Mouse (Mus musculus): ENCODE measurements at regions not wholly inside any gene's neighbourhood (a gene's known extent, or its start where the extent isn't known, plus 50 kb on each side); places are given as distances from the start of the nearest gene placed in this dataset.

GRCm38 (mm10) chr3:143743649-143744048 is 461.4 kb downstream of the Lmo4 start:
- H3K9ac ChIP-seq (ENCODE audit: low read depth, low read length): no peak overlapping the region
- H3K27ac ChIP-seq (ENCODE audit: low read depth, low read length): no peak overlapping the region
- H3K4me1 ChIP-seq (replicated peaks; ENCODE audit: control insufficient read depth, insufficient read depth, low read length): no peaks in the 10 kb centered on the region
- H3K4me3 ChIP-seq (ENCODE audit: low read depth, low read length): no peak overlapping the region
- no peaks in the 10 kb centered on the region for H3K27me3 ChIP-seq (replicated peaks; ENCODE audit: control insufficient read depth, insufficient read depth, low read length)
- H3K4me2 ChIP-seq: peak overlapping the region; percentile 5; the same call in 1 of the 2 replicates
- ATAC-seq (replicated peaks; ENCODE audit: low FRiP score) (no peak), DNase-seq (ENCODE audit: low spot score) (no peak)
- H3K9me3 ChIP-seq (ENCODE audit: control insufficient read depth, low read length): no peaks in the 10 kb centered on the region
- H3K36me3 ChIP-seq (ENCODE audit: control insufficient read depth, insufficient read depth, low read length): no peaks in the 10 kb centered on the region
- 74% methylated on average over 7 of the region's 7 CpGs for WGBS

- H3K36me3 ChIP-seq (ENCODE audit: control insufficient read depth, insufficient read depth, low read length): no peaks in the 10 kb centered on the region
- ATAC-seq (replicated peaks; ENCODE audit: low FRiP score) (peak; percentile 69), DNase-seq (ENCODE audit: low spot score) (no peak)
- no peak overlapping the region for H3K4me3 ChIP-seq (ENCODE audit: low read depth, low read length)
- WGBS: 62% methylated on average over 17 of the region's 17 CpGs
- H3K4me1 ChIP-seq (replicated peaks; ENCODE audit: control insufficient read depth, insufficient read depth, low read length): no peaks in the 10 kb centered on the region
- H3K9ac ChIP-seq (ENCODE audit: low read depth, low read length): no peak overlapping the region
- H3K27ac ChIP-seq (ENCODE audit: low read depth, low read length): no peak overlapping the region
- no peaks in the 10 kb centered on the region for H3K9me3 ChIP-seq (ENCODE audit: control insufficient read depth, low read length)
- H3K4me2 ChIP-seq: peak overlapping the region; percentile 5; the same call in 1 of the 2 replicates
- no peaks in the 10 kb centered on the region for H3K27me3 ChIP-seq (replicated peaks; ENCODE audit: control insufficient read depth, insufficient read depth, low read length)
Observed at GRCm38 (mm10) chr3:143742786-143743571, 462.0 kb downstream of the Lmo4 start.

DNA sequence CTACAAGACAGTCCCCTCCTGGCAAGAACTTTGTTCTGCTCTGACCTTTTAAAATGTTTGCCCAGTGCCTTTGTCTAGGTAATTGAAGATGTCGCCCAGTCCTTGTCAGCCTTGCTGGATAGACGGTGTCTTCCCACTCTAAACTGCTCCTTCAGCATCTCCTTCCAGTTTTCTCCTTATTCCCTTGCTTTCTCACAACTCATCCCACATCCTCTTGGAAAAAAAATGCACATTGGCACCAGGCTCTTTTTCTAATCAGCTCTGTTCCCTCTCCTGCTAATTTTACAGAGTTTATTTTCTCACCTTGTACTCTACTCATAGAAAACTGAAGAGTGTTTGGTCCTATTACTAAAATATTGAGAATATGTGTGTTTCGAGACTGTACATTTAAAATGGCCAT is 466.3 kb downstream of the Lmo4 start:
- ATAC-seq (replicated peaks; ENCODE audit: low FRiP score) (no peak), DNase-seq (ENCODE audit: low spot score) (no peak)

DNA sequence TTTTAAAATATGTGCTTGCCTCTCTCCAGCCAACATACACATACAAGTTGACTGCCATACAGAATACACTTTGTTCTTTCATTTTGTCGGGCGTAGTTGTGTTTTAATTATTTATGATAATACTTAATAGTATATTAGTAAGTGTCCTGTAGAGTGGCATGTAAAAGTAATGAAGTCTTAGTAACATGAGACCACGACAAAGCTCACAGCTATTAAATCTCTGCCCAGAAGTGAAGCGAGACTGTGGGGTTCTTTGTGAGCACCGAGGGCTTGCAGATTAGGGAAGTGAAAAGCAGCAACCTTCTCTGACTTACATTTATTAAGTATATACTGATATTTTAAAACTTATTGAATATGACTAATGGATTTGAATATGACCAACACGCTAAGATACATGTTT is 467.2 kb downstream of the Lmo4 start:
- H3K4me3 ChIP-seq (ENCODE audit: low read depth, low read length): no peak overlapping the region
- H3K27me3 ChIP-seq (replicated peaks; ENCODE audit: control insufficient read depth, insufficient read depth, low read length): no peaks in the 10 kb centered on the region
- 76% methylated on average over 6 of the region's 6 CpGs for WGBS
- DNase-seq (ENCODE audit: low spot score): no peak
- no peak overlapping the region for H3K27ac ChIP-seq (ENCODE audit: low read depth, low read length)
- H3K4me1 ChIP-seq (replicated peaks; ENCODE audit: control insufficient read depth, insufficient read depth, low read length): no peaks in the 10 kb centered on the region
- no peaks in the 10 kb centered on the region for H3K9me3 ChIP-seq (ENCODE audit: control insufficient read depth, low read length)
- no peak overlapping the region for H3K4me2 ChIP-seq
- no peaks in the 10 kb centered on the region for H3K36me3 ChIP-seq (ENCODE audit: control insufficient read depth, insufficient read depth, low read length)
- ATAC-seq (replicated peaks; ENCODE audit: low FRiP score): no peak
- no peak overlapping the region for H3K9ac ChIP-seq (ENCODE audit: low read depth, low read length)

More for the DNA sequence above, 466.3 kb downstream of the Lmo4 start:
- H3K9ac ChIP-seq (ENCODE audit: low read depth, low read length): no peak overlapping the region
- H3K27me3 ChIP-seq (replicated peaks; ENCODE audit: control insufficient read depth, insufficient read depth, low read length): no peaks in the 10 kb centered on the region
- H3K27ac ChIP-seq (ENCODE audit: low read depth, low read length): no peak overlapping the region
- H3K4me2 ChIP-seq: no peak overlapping the region
- H3K36me3 ChIP-seq (ENCODE audit: control insufficient read depth, insufficient read depth, low read length): no peaks in the 10 kb centered on the region
- no peaks in the 10 kb centered on the region for H3K4me1 ChIP-seq (replicated peaks; ENCODE audit: control insufficient read depth, insufficient read depth, low read length)
- WGBS: 67% methylated on average over 3 of the region's 3 CpGs
- no peak overlapping the region for H3K4me3 ChIP-seq (ENCODE audit: low read depth, low read length)
- H3K9me3 ChIP-seq (ENCODE audit: control insufficient read depth, low read length): no peaks in the 10 kb centered on the region

GRCm38 (mm10) chr3:143736651-143737398 is 468.2 kb downstream of the Lmo4 start:
- ATAC-seq (replicated peaks; ENCODE audit: low FRiP score): no peak
- no peak overlapping the region for H3K27ac ChIP-seq (ENCODE audit: low read depth, low read length)

DNA sequence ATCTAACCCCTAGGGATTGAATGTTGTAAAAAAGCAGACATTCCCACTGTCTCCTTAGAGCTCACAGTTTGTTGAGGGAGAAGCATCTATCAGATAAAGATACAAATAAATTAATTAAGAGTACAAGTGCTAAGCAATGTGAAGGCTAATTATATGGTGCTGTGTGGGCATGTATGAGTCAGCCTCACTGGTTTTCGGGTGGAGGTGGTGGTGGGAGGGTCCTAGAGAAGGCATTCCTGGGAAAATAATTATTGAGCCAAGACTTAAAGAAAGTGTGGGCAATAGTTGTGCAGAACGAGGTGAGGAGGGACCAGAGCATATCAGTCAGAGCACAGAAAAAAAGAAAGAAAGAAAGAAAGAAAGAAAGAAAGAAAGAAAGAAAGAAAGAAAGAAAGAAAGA is 470.2 kb downstream of the Lmo4 start:
- Histone ChIP-seq H3K4me1 (replicated peaks; ENCODE audit: control insufficient read depth, insufficient read depth, low read length) (no peaks in the 10 kb centered on the region), H3K4me2 (no peak overlapping the region), H3K9me3 (ENCODE audit: control insufficient read depth, low read length) (no peaks in the 10 kb centered on the region), H3K9ac (ENCODE audit: low read depth, low read length) (no peak overlapping the region), H3K27ac (ENCODE audit: low read depth, low read length) (no peak overlapping the region), H3K4me3 (ENCODE audit: low read depth, low read length) (no peak overlapping the region), H3K27me3 (replicated peaks; ENCODE audit: control insufficient read depth, insufficient read depth, low read length) (no peaks in the 10 kb centered on the region), H3K36me3 (ENCODE audit: control insufficient read depth, insufficient read depth, low read length) (no peaks in the 10 kb centered on the region)
- 75% methylated on average over 2 of the region's 2 CpGs for WGBS
- no peak for DNase-seq (ENCODE audit: low spot score)
- ATAC-seq (replicated peaks; ENCODE audit: low FRiP score): no peak

More at GRCm38 (mm10) chr3:143736651-143737398, 468.2 kb downstream of the Lmo4 start:
- no peak for DNase-seq (ENCODE audit: low spot score)
- Histone ChIP-seq H3K4me1 (replicated peaks; ENCODE audit: control insufficient read depth, insufficient read depth, low read length) (no peaks in the 10 kb centered on the region), H3K27me3 (replicated peaks; ENCODE audit: control insufficient read depth, insufficient read depth, low read length) (no peaks in the 10 kb centered on the region), H3K4me2 (no peak overlapping the region), H3K9ac (ENCODE audit: low read depth, low read length) (no peak overlapping the region), H3K36me3 (ENCODE audit: control insufficient read depth, insufficient read depth, low read length) (no peaks in the 10 kb centered on the region), H3K4me3 (ENCODE audit: low read depth, low read length) (no peak overlapping the region), H3K9me3 (ENCODE audit: control insufficient read depth, low read length) (no peaks in the 10 kb centered on the region)
- WGBS: 81% methylated on average over 6 of the region's 6 CpGs

GRCm38 (mm10) chr3:143732966-143733725 is 471.9 kb downstream of the Lmo4 start:
- Histone ChIP-seq H3K27me3 (replicated peaks; ENCODE audit: control insufficient read depth, insufficient read depth, low read length) (no peaks in the 10 kb centered on the region), H3K4me3 (ENCODE audit: low read depth, low read length) (no peak overlapping the region), H3K36me3 (ENCODE audit: control insufficient read depth, insufficient read depth, low read length) (no peaks in the 10 kb centered on the region), H3K4me2 (no peak overlapping the region), H3K9ac (ENCODE audit: low read depth, low read length) (no peak overlapping the region), H3K27ac (ENCODE audit: low read depth, low read length) (no peak overlapping the region), H3K9me3 (ENCODE audit: control insufficient read depth, low read length) (no peaks in the 10 kb centered on the region), H3K4me1 (replicated peaks; ENCODE audit: control insufficient read depth, insufficient read depth, low read length) (no peaks in the 10 kb centered on the region)
- DNase-seq (ENCODE audit: low spot score) (no peak), ATAC-seq (replicated peaks; ENCODE audit: low FRiP score) (no peak)
- WGBS: 80% methylated on average over 8 of the region's 8 CpGs

- Histone ChIP-seq H3K4me2 (no peak overlapping the region), H3K27me3 (replicated peaks; ENCODE audit: control insufficient read depth, insufficient read depth, low read length) (no peaks in the 10 kb centered on the region), H3K4me1 (replicated peaks; ENCODE audit: control insufficient read depth, insufficient read depth, low read length) (no peaks in the 10 kb centered on the region), H3K36me3 (ENCODE audit: control insufficient read depth, insufficient read depth, low read length) (no peaks in the 10 kb centered on the region), H3K4me3 (ENCODE audit: low read depth, low read length) (no peak overlapping the region), H3K9ac (ENCODE audit: low read depth, low read length) (no peak overlapping the region), H3K27ac (ENCODE audit: low read depth, low read length) (no peak overlapping the region), H3K9me3 (ENCODE audit: control insufficient read depth, low read length) (no peaks in the 10 kb centered on the region)
- DNase-seq (ENCODE audit: low spot score) (no peak), ATAC-seq (replicated peaks; ENCODE audit: low FRiP score) (no peak)
- WGBS: 75% methylated on average over 8 of the region's 8 CpGs
Observed at GRCm38 (mm10) chr3:143729473-143730076, 475.4 kb downstream of the Lmo4 start.
